Mouse (Mus musculus): ENCODE results near the gene Dst. TPM values are rescaled to one million over a fixed set of nuclear protein-coding genes. Genes with fewer than 3 reads are reported as not detected.

Gene Dst
- total RNA-seq, 2 experiments from 2014 or later = 243 to 269 TPM

DNA sequence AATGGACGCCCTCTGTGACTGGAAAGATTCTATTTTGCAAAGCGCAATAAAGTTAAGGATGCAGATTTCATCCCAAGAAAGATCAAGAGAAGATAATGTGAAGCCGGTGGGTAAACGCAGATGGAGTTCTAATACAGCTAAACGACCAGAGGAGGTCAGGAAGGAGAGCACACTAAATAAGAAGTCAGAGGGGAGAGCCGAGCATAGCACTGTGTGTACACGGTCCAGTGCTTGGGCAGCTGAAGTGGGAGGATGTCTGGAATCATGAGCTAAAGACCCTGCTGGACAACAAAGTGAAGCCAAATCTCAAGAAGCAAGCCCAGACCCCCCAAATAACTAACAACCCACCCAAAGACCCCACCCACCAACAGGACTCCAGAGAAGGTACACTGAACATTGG, 14.9 kb downstream of the Dst start:
- no peak for DNase-seq (ENCODE audit: low spot score in 2 of 2)
- intact Hi-C loops (cut with DNase I) = no loop called here

GRCm38 (mm10) chr1:33925283-33925682, 17.3 kb downstream of the Dst start:
- intact Hi-C loops (cut with DNase I) = no loop called here
- no peak for DNase-seq (ENCODE audit: low spot score in 2 of 2)

DNA sequence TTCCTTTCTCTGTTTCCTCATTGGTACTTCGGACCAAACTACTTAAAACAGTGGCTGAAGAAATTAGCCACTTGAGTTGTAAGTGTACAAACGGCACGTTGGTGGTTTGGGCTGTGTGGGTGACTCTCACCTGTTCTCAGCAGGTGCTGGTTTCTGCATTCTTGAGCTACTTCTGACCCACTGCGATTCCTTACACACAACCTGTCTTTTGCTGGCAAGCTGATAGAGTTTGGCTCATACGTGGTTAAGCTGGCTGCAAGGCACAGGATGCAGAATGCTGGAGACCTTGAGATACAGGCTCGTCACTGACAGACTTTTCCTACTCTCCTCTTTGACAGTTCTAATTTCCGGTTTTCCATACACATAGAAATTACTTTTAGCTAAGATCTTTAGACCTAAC, 19.4 kb downstream of the Dst start:
- intact Hi-C loops (cut with DNase I) = no loop called here
- no peak for DNase-seq (ENCODE audit: low spot score in 2 of 2)

DNA sequence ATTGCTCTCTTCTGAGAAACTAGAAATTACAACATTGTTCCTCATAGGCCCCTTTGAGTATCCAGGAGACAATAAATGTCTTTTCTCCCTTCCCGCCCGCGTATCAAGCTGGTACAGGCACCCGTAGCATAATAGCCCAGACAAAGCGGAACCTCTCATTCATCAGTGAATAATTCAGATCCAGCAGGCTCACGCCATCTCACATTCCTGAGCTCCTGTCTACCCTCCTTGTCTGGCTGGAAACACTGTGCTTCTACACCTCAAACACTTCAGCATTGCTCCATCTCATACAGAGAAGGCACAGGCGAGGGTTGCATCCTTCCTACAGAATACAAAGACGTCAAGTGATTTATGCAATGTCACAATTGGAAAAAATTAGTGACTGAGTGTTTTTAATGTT, 23.8 kb downstream of the Dst start:
- intact Hi-C loops (cut with DNase I) = no loop called here
- DNase-seq (ENCODE audit: low spot score in 2 of 2) = no peak

GRCm38 (mm10) chr1:33932196-33932595, 24.2 kb downstream of the Dst start:
- intact Hi-C loops (cut with DNase I) = no loop called here
- DNase-seq (ENCODE audit: low spot score in 2 of 2) = no peak

DNA sequence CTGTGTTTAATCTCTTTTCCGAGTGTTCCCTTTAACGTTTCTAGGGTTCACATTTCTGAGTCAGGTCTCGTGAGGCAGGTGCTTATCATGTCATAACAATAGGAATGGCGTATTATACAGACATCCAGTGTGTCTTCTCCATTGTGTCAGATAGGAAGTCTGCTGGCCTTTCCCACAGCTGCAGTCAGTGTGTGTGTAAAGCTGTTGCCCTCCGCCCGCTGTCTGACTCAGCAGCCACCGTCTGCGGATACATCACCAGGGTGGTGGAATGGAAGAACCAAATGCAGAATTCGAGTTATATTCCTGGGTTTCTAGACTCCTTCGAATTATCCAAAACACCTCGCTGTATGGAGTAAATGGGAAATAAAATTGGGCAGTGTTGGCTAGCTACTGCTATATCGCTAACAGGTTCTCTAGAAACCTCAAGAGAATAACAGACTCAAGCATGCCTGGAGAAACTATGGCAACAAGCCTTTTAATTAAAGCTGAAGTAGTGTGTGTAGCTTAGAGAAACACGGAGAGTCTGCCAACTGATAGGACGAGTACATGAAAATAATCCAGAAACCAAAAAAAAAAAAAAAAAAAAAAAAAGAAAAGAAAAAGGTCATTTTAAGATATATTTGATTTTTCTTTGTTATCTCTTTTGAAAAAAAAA, 24.9 kb downstream of the Dst start:
- intact Hi-C loops (cut with DNase I) = no loop called here
- no peak for DNase-seq (ENCODE audit: low spot score in 2 of 2)

DNA sequence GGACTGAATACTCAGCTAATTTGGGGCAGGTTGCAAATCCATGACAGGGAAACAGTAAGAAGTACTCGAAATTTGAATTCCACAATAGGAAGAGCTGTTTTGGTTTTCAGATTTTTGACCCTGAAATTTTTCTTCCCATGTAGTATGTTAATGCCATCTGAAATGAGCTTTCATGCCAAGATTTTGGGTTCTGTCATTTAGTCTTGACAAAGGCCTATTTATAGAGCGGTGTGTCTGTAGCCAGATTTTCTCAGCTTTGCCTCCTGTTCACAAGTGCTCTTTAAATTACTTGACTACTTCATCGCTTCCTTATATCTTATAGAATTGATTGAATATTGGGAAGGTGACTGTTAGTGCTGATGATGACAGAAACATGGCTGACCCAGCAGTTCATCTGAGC, 27.9 kb downstream of the Dst start:
- no peak for DNase-seq (ENCODE audit: low spot score in 2 of 2)
- intact Hi-C loops (cut with DNase I) = no loop called here

GRCm38 (mm10) chr1:33939828-33940227, 31.8 kb downstream of the Dst start:
- DNase-seq (ENCODE audit: low spot score in 2 of 2) = no peak
- intact Hi-C loops (cut with DNase I) = no loop called here

- intact Hi-C loops (cut with DNase I) = no loop called here
- no peak for DNase-seq (ENCODE audit: low spot score in 2 of 2)
Measured at GRCm38 (mm10) chr1:33940364-33940928, 32.4 kb downstream of the Dst start.

DNA sequence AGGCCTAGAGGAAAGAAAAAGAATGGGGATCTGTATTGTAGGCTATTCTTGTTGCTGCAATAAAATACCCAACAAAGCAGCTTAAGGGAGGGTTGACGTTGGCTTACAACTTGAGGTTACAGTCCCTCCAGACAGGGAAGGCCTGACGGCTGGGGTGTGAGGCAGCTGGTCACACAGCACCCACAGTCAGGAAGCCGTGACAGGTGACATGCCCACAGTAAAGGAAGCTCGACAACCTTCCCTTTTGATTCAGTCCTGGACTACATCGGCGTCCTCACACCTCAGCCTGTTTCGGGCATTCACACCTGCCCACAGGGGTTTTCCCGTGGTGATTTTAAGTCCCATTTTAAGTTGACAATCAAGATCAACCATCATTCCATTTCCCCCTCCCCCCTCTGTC, 34.6 kb downstream of the Dst start:
- no peak for DNase-seq (ENCODE audit: low spot score in 2 of 2)
- intact Hi-C loops (cut with DNase I) = no loop called here

DNA sequence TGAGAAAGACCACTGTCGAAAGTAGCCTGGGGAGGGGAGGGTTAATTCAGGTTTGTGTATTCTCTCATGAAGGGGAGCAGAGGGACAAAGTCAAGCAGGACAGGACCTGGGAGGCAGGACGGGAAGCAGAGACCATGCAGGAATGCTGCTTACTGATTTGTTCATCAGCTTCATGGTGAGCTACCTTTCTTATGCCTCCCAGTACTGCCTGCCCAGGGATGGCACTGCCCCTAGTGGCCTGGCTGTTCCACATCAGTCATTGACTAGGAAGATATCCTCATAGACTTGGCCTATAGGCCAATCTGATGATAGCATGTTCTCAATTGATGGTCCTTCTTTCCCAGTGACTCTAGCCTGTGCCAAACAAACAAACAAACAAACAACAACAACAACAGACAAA, 35.9 kb downstream of the Dst start:
- intact Hi-C loops (cut with DNase I) = no loop called here
- DNase-seq (ENCODE audit: low spot score in 2 of 2) = no peak

DNA sequence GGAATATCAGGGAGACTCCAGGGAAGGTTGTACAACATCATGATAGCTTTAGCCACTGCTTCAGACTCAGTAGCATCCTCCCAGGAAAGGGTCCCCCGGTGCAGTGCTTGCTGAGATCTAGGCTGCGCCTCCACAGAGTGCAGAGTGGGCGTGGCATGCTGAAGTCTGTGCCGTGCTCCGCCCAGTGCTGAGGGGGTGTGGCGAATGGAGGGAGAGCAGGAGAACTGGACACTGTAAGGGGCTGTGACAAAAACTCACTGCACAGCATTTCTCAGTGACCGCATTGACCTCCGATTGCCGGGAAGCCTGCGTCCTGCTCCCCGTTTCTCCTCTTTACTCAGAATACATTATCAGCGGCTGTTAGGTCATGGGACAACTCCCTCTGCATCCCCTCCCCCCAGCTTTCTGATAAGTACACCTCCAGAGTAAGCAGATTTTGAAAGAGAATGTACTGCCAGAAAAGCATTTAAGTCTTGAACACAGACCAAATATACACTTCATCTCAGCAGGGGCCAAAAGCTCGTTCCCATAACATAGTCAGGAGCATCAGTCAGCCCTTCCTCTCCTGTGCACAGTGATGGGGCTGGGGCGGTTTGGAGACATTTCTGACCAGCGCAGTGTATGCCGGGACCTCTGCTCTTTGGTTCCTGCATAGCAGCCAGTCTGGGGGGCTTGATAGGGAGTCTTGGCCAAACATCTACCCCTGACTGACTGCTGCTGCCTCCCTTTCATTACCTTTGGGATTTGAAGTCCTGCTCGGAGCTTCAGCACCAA, 37.1 kb downstream of the Dst start:
- intact Hi-C loops (cut with DNase I) = loop anchor here (5.0 kb wide), 1 partner anchor 38 kb away; the partner anchor contains the start of genes Bend6 and Dst

DNA sequence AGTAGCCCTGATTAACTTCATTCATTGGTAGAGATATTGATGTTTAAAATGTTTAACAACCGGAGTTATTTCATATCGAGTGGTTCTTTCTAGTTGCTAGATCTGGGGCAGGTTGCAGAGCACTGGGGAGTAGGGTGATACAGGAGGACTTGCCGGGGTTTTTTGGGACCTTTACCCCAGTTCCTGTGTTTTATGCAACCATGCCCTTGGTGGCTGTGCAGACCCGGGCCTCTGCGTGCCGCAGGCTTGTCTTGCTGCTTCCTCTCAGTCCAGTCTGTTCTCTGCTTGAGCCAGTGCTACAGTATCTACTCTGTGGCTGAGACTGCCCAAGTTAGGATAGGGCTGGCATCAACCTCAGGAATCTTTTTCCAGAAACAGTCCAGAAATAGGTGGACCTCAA, 37.7 kb downstream of the Dst start:
- no peak for DNase-seq (ENCODE audit: low spot score in 2 of 2)
- intact Hi-C loops (cut with DNase I) = loop anchor here (5.0 kb wide), 1 partner anchor 38 kb away; the partner anchor contains the start of genes Bend6 and Dst

More for the DNA sequence above, 37.1 kb downstream of the Dst start:
- DNase-seq (ENCODE audit: low spot score in 2 of 2) = no peak

- DNase-seq (ENCODE audit: low spot score in 2 of 2) = peak; percentile 77
- intact Hi-C loops (cut with DNase I) = loop anchor here (5.0 kb wide), 1 partner anchor 39 kb away; the partner anchor contains the start of genes Bend6 and Dst
Measured at GRCm38 (mm10) chr1:33946601-33947395, 38.8 kb downstream of the Dst start.

- intact Hi-C loops (cut with DNase I) = loop anchor here (5.0 kb wide), 1 partner anchor 41 kb away; the partner anchor contains the start of genes Bend6 and Dst
- no peak for DNase-seq (ENCODE audit: low spot score in 2 of 2)
Measured at GRCm38 (mm10) chr1:33947838-33948237, 39.8 kb downstream of the Dst start.

- DNase-seq (ENCODE audit: low spot score in 2 of 2) = no peak
- intact Hi-C loops (cut with DNase I) = loop anchor here (5.0 kb wide), 1 partner anchor 41 kb away; the partner anchor contains the start of genes Bend6 and Dst
Measured at GRCm38 (mm10) chr1:33948511-33948910, 40.5 kb downstream of the Dst start.

DNA sequence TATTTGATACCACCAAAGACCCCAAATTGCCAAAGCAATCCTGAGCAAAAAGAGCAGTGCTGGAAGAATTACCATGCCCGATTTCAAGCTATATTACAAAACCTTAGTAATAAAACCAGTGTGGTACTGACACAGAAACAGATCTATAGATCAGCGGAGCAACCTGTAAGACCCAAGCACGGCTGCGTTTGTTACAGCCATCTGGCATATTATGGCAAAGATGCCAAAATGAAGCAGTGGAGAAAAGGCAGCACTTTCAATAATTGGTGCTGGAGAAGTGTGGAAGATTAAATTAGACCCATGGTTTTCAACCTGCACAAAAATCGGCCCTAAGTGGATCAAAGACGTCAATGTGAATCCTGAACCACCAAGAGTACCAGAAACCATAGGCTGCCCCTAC, 47.6 kb downstream of the Dst start:
- intact Hi-C loops (cut with DNase I) = no loop called here

GRCm38 (mm10) chr1:33960439-33960838, 52.4 kb downstream of the Dst start:
- intact Hi-C loops (cut with DNase I) = loop anchor here (5.0 kb wide), 1 partner anchor 288 kb away; no protein-coding TSS in a partner anchor
- DNase-seq (ENCODE audit: low spot score in 2 of 2) = no peak

More for the DNA sequence above, 47.6 kb downstream of the Dst start:
- DNase-seq (ENCODE audit: low spot score in 2 of 2) = no peak

DNA sequence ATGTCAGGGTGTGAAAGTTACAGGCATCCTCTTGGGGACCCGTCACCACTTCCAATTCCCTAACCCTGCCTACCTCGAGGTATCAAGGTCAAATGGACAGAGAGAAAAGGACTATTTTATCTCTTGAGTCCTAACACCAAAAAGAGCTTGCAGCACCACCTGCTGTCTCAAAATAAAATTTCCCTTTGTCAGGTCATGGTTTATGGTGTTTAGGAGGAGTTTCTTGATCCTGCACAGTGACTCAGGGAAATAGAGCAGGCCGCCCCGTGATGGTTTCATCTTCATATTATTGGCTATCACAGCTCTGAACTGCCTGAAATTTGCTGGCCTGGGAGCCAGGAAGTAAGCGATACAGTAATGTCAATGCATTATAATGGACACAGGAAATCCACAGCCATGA, 56.6 kb downstream of the Dst start:
- intact Hi-C loops (cut with DNase I) = loop anchor here (5.0 kb wide), 2 partner anchors 57 to 292 kb away; partner anchors contain the start of genes Bend6 and Dst
- peak in 1 of 2 experiments; percentile 43 for DNase-seq (ENCODE audit: low spot score in 2 of 2)

Data from left cerebral cortex, postnatal 36 days (tissue).